Mouse (Mus musculus) midbrain, embryonic 15.5 days (tissue): ENCODE data around the gene Pgf. TPM values are rescaled to one million over a fixed set of nuclear protein-coding genes. Genes with fewer than 3 reads are reported as not detected.

ENCODE experiments used
- ATAC-seq: fragments of 200-750 bp; cut with Nextera tagmentation; replicated peaks from 2 replicates; pipeline ENCODE4 v1.8.0; 2017; ENCODE audit warnings: moderate TSS enrichment
- H3K27ac ChIP-seq: fragments of 300-500 bp; sonication (generic); 2 replicates; pipeline ENCODE4 v1.5.1; 2015; ENCODE audit warnings: mild to moderate bottlenecking, inconsistent platforms
- H3K27me3 ChIP-seq: fragments of 300-500 bp; sonication (generic); replicated peaks from 2 replicates; pipeline ENCODE4 v1.6.1; 2015; ENCODE audit warnings: inconsistent platforms
- H3K36me3 ChIP-seq: fragments of 300-500 bp; sonication (generic); replicated peaks from 2 replicates; pipeline ENCODE4 v1.6.1; 2015; ENCODE audit warnings: inconsistent platforms
- H3K4me1 ChIP-seq: fragments of 300-500 bp; sonication (generic); 2 replicates; pipeline ENCODE4 v1.6.1; 2015; ENCODE audit warnings: inconsistent platforms
- H3K4me2 ChIP-seq: fragments of 300-500 bp; sonication (generic); 2 replicates; pipeline ENCODE4 v1.6.1; 2015; ENCODE audit warnings: inconsistent platforms, mild to moderate bottlenecking, moderate library complexity
- H3K4me3 ChIP-seq: fragments of 300-500 bp; sonication (generic); 2 replicates; pipeline ENCODE4 v1.5.1; 2015; ENCODE audit warnings: mild to moderate bottlenecking, inconsistent platforms
- H3K9ac ChIP-seq: fragments of 300-500 bp; sonication (generic); 2 replicates; pipeline ENCODE4 v1.6.1; 2015; ENCODE audit warnings: mild to moderate bottlenecking, inconsistent platforms
- H3K9me3 ChIP-seq: fragments of 300-500 bp; sonication (generic); 2 replicates; pipeline ENCODE4 v1.6.1; 2016; ENCODE audit warnings: inconsistent platforms
- WGBS: fragments of 180-500 bp; shearing (Covaris S2); methylation state at CpG from one replicate; pipeline ENCODE4 v1.1.7; 2015; ENCODE audit warnings: mixed read lengths; 5-methylcytosine and 5-hydroxymethylcytosine counted together
- polyA plus RNA-seq: library from polyadenylated mRNA; unstranded; fragments of >200 nt; fragmentation: Nextera tagmentation; extraction: Ambion mirVana; gene quantifications from 2 replicates; pipeline ENCODE4 v1.2.1, GENCODE M21; 2015

Pgf gene
- polyA plus RNA-seq, 1 experiment from 2014 or later, result 7.2 TPM

DNA sequence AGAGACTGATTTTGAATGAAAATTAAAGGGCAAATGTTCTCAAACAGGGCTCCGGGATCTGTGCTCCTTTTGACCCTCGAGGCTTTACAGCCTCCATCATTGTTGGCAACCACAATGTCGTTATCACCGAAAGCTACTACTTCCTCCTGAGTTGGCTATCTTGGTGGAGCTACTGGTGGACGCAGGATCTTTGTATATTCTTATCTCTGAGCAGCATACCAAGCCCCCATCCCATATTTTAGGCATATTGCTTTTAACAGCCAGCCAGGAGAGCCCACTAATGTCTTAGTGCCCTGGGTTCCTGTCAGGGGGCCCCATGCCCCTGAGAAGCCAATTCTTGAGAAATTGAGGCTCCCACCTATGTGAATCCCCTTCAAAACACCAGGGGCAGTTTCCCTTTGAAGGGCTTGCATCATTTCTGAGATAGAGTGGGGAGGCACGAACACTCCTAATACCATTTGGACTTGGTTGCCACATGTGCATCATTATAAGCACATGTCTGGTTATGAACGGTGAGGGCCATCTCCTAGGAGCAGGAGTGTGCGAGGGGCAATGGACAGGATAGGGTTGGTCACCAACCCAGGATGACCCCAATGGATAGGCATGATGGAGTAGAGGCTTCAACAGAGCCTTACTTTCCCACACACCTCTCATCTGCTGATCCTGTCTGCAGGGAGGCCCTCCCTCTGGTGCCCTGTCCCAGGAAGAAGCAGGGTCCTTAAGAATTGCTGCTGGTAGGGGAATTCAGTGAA lies 43.4 kb downstream of the Pgf start:
- Histone ChIP-seq H3K9me3 (no peaks in the 10 kb centered on the region), H3K27ac (no peak overlapping the region), H3K4me3 (no peak overlapping the region), H3K36me3 (peaks cover 57% of the 10 kb centered on the region), H3K4me1 (no peaks in the 10 kb centered on the region), H3K4me2 (no peak overlapping the region), H3K9ac (no peak overlapping the region), H3K27me3 (no peaks in the 10 kb centered on the region)
- WGBS, result 91% methylated on average over 8 of the region's 8 CpGs
- ATAC-seq, result no peak

DNA sequence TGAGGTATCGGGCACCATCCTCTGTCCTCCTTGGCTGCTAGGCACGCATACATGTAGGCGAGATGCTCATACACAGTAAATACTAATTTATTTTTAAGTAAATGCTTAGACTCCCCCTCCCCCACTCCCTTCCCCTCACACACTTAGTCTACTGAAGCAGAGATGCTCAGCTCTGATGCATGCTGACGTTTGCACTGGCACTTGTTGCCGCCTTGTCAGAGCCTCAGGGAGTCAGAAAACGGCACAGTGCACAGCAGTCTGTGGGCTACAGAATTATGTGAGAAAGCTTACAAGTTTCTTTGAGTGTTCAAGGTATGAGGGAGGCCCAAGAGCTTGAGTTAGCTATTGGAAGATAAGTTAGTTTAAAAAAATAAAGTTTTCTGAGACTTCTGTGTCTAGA lies 46.2 kb downstream of the Pgf start:
- H3K4me3 ChIP-seq, result no peak overlapping the region
- no peaks in the 10 kb centered on the region for H3K9me3 ChIP-seq
- 90% methylated on average over 6 of the region's 6 CpGs for WGBS
- no peaks in the 10 kb centered on the region for H3K27me3 ChIP-seq
- no peak overlapping the region for H3K4me2 ChIP-seq
- H3K4me1 ChIP-seq, result no peaks in the 10 kb centered on the region
- peaks cover 62% of the 10 kb centered on the region for H3K36me3 ChIP-seq
- H3K9ac ChIP-seq, result no peak overlapping the region
- H3K27ac ChIP-seq, result no peak overlapping the region
- ATAC-seq, result no peak

DNA sequence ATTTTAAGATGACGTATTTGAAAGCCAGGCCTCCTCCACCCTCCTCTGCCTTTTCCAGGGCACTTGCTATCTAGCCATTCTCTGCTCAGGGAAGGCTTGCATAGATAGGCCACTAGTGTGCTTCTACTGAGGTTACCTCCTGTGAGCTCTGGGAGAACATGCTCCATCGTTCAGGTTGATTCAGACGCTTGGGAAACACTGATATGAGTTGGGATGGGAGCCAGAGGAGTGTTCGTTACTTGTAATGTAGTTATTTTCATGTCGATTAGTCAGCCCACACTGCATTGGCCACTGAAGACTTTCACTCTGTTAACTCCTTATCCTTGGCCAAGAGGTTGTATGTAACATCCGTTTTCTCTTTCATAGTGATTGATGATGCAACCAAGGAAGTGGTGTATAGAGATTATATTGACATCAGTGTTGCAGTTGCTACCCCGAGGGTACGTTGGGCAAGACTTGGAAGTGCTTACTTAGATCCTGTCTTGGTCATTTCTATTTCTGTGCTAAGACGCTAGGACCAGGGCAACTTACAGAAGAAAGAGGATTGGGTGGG lies 48.1 kb downstream of the Pgf start:
- ATAC-seq, result no peak
- WGBS, result 97% methylated on average over 9 of the region's 9 CpGs
- Histone ChIP-seq H3K27me3 (no peaks in the 10 kb centered on the region), H3K36me3 (peaks cover 61% of the 10 kb centered on the region), H3K4me2 (no peak overlapping the region), H3K9me3 (no peaks in the 10 kb centered on the region), H3K4me1 (no peaks in the 10 kb centered on the region), H3K9ac (no peak overlapping the region), H3K4me3 (no peak overlapping the region), H3K27ac (no peak overlapping the region)

DNA sequence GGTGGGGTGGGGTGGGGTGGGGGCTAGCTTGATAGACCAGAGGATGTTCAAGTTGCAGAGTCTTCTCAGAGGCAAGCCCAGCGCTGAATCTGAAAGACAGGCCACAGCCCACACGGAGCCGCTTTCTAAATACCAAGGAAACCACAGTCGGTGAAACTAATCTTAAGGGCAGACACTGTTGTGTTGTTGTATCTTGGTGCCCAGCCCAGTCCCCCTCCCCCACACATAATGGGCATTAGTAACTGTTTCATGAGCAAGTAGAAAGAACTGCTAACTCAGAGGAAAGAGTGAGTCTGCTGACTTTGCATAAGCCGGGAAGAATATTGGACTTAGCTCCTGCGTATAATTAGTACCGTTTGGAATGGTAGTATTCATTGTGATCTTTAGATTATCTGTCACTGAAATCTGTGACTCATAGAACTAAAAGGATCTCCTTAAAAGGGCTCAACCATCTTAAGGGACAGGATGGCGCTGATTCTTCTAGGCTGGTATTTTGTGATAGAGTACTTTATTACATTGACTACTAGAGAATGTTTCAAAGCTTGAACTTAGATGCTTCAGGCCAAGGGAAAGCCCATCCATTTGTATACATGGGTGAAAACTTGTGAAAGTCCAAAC lies 50.5 kb downstream of the Pgf start:
- Histone ChIP-seq H3K4me3 (no peak overlapping the region), H3K36me3 (peaks cover 61% of the 10 kb centered on the region), H3K9ac (no peak overlapping the region), H3K27ac (no peak overlapping the region), H3K9me3 (no peaks in the 10 kb centered on the region), H3K4me2 (no peak overlapping the region), H3K4me1 (no peaks in the 10 kb centered on the region), H3K27me3 (no peaks in the 10 kb centered on the region)
- 86% methylated on average over 8 of the region's 8 CpGs for WGBS
- no peak for ATAC-seq

DNA sequence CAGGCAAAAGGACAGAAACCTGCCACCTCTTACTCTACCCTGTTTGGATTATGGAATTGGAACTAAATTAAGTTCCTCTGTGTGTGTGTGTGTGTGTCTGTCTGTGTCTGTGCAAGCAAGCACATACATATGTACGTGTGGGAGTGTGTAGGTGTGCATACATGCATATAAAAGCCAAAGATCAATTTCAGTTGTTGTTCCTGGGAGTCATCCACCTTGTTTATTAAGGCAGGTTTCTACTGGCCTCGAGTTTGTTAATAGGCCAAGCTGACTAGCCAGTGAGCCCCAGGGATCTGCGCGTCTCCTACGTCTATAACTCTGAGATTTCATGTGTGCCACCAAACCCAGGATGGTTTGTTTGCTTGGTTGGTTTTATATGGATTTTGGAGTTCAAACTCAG lies 52.8 kb downstream of the Pgf start:
- H3K4me1 ChIP-seq, result no peaks in the 10 kb centered on the region
- 94% methylated on average over 5 of the region's 5 CpGs for WGBS
- H3K27me3 ChIP-seq, result no peaks in the 10 kb centered on the region
- no peak for ATAC-seq
- no peaks in the 10 kb centered on the region for H3K9me3 ChIP-seq
- peaks cover 51% of the 10 kb centered on the region for H3K36me3 ChIP-seq
- H3K27ac ChIP-seq, result no peak overlapping the region
- H3K4me3 ChIP-seq, result no peak overlapping the region
- H3K9ac ChIP-seq, result no peak overlapping the region
- no peak overlapping the region for H3K4me2 ChIP-seq

DNA sequence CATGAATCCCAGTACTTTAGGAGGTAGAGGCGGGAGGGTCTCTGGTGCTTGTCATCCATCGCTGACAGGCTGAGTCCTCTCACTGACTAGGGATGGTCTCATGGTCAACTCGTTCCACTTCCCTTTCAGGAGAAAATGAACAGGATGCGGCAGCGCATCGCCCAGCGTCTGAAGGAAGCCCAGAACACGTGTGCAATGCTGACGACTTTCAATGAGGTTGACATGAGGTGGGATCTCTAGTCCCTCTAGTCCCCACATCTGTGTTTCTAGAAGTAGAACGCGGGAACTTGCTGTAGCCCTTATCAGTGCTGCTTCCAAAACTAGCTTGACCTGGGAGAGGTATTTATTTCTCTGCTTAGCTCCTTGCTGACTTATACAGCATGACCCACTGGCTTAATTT lies 53.9 kb downstream of the Pgf start:
- no peak overlapping the region for H3K4me2 ChIP-seq
- WGBS, result 96% methylated on average over 11 of the region's 11 CpGs
- no peaks in the 10 kb centered on the region for H3K4me1 ChIP-seq
- H3K27ac ChIP-seq, result no peak overlapping the region
- H3K4me3 ChIP-seq, result no peak overlapping the region
- no peak overlapping the region for H3K9ac ChIP-seq
- no peak for ATAC-seq
- no peaks in the 10 kb centered on the region for H3K9me3 ChIP-seq
- H3K27me3 ChIP-seq, result no peaks in the 10 kb centered on the region
- H3K36me3 ChIP-seq, result peaks cover 53% of the 10 kb centered on the region

DNA sequence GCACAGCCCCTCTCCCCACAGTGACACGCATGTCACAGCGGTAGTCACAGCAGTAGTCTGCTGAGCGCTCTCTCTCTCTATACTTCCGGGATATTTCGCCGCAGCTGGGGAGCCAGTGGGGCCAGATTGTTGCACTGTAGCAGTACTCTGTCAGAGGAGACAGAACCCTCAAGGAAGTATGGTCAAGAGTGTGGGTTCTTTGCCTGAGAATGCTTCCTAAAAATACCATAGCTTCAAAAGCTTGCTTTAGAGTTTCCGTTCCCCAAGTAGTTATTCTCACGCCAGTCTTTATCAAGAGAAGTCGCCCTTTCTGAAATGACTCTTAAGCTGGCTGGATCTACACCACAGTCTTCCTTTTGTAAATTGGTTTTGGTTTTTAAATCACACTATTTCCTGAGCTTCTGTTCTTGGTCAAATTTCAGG lies 54.5 kb downstream of the Pgf start:
- H3K4me1 ChIP-seq, result no peaks in the 10 kb centered on the region
- H3K4me2 ChIP-seq, result no peak overlapping the region
- H3K9me3 ChIP-seq, result no peaks in the 10 kb centered on the region
- no peak overlapping the region for H3K27ac ChIP-seq
- H3K36me3 ChIP-seq, result peaks cover 51% of the 10 kb centered on the region
- H3K4me3 ChIP-seq, result no peak overlapping the region
- ATAC-seq, result no peak
- H3K9ac ChIP-seq, result no peak overlapping the region
- WGBS, result 96% methylated on average over 9 of the region's 9 CpGs
- H3K27me3 ChIP-seq, result no peaks in the 10 kb centered on the region

DNA sequence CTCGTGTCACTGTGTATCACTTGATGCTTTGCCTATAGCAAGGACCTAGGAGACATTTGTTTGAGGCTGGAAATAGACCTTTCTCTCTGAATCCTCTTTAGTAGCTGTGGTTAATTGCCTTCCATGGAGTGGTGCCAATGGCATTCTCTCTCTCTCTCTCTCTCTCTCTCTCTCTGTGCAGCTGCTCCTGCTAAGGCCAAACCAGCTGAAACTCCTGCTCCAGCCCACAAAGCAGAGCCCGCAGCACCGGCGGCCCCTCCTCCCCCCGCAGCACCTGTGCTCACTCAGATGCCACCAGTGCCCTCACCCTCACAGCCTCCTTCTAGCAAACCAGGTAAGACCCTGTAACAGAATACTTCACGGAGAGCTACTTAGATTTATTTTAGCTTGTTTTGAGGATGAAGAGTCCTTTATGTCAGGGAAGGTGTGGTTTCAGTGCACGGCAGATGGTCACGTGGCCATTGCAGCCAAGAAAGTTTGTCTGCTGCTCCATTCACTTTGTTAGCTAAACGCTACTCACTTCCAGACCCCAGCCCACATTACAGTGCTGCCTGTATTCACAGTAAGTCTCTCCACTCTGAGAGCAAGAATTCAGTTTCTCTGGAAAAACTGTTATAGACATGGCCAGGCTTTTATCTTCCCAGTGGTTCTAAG lies 55.7 kb downstream of the Pgf start:
- Histone ChIP-seq H3K27ac (no peak overlapping the region), H3K4me2 (no peak overlapping the region), H3K36me3 (peaks cover 45% of the 10 kb centered on the region), H3K9ac (no peak overlapping the region), H3K9me3 (no peaks in the 10 kb centered on the region), H3K27me3 (no peaks in the 10 kb centered on the region), H3K4me1 (no peaks in the 10 kb centered on the region), H3K4me3 (no peak overlapping the region)
- ATAC-seq, result no peak
- WGBS, result 86% methylated on average over 9 of the region's 9 CpGs

Other genes starting within 250 kb of the Pgf start
- 79.5 and 81.8 TPM in 2 replicates for gene Fcf1, start 206.9 kb downstream of the Pgf start, polyA plus RNA-seq
- 34.5 and 36.6 TPM in 2 replicates for gene Arel1, start 206.9 kb downstream of the Pgf start, polyA plus RNA-seq
- 34.8 and 37.0 TPM in 2 replicates for gene Ylpm1, start 181.5 kb downstream of the Pgf start, polyA plus RNA-seq
- 1.1 and 1.4 TPM in 2 replicates for gene Prox2, start 67.0 kb downstream of the Pgf start, polyA plus RNA-seq
- gene Dlst, start 67.0 kb downstream of the Pgf start, polyA plus RNA-seq, result 107 and 109 TPM in 2 replicates
- 37.3 and 38.2 TPM in 2 replicates for gene Rps6kl1, start 26.5 kb downstream of the Pgf start, polyA plus RNA-seq
- 78.2 and 88.8 TPM in 2 replicates for gene Eif2b2, start 41.7 kb upstream of the Pgf start, polyA plus RNA-seq
- 8.1 and 9.5 TPM in 2 replicates for gene Mlh3, start 92.8 kb upstream of the Pgf start, polyA plus RNA-seq
- 47.4 and 49.2 TPM in 2 replicates for gene Acyp1, start 110.6 kb upstream of the Pgf start, polyA plus RNA-seq
- 1.9 and 2.0 TPM in 2 replicates for gene Zc2hc1c, start 110.8 kb upstream of the Pgf start, polyA plus RNA-seq
- 11.1 and 11.7 TPM in 2 replicates for gene Nek9, start 161.6 kb upstream of the Pgf start, polyA plus RNA-seq
- gene Tmed10, start 197.1 kb upstream of the Pgf start, polyA plus RNA-seq, result 172 and 173 TPM in 2 replicates